Mouse (Mus musculus) forebrain, embryonic 14.5 days (tissue): ENCODE data around the gene Cabp1. TPM values are rescaled to one million over a fixed set of nuclear protein-coding genes. Genes with fewer than 3 reads are reported as not detected.

ENCODE experiments used
- ATAC-seq: fragments of 200-750 bp; cut with Nextera tagmentation; 2 replicates; pipeline ENCODE4 v1.8.0; 2017; ENCODE audit warnings: mild to moderate bottlenecking, moderate library complexity
- DNase-seq: peaks from one replicate; pipeline ENCODE4 v3.0.0-alpha.2; 2015; ENCODE audit warnings: low spot score
- H3K27ac ChIP-seq: fragments of 300-500 bp; sonication (generic); 2 replicates; pipeline ENCODE4 v1.5.1; 2014; ENCODE audit warnings: low read depth, mild to moderate bottlenecking, control low read depth, low read length, moderate library complexity
- H3K27me3 ChIP-seq: fragments of 300-500 bp; sonication (generic); replicated peaks from 2 replicates; pipeline ENCODE4 v1.6.1; 2014; ENCODE audit warnings: low read length, control low read depth, mixed read lengths; ENCODE audit not compliant: control insufficient read depth, insufficient read depth
- H3K36me3 ChIP-seq: fragments of 300-500 bp; sonication (generic); 2 replicates; pipeline ENCODE4 v1.6.1; 2014; ENCODE audit warnings: low read length, control low read depth; ENCODE audit not compliant: control insufficient read depth, insufficient read depth
- H3K4me1 ChIP-seq: fragments of 300-500 bp; sonication (generic); 2 replicates; pipeline ENCODE4 v1.6.1; 2014; ENCODE audit warnings: antibody characterized with exemption, low read length, control low read depth; ENCODE audit not compliant: control insufficient read depth, insufficient read depth
- H3K4me2 ChIP-seq: fragments of 300-500 bp; sonication (generic); 2 replicates; pipeline ENCODE4 v1.6.1; 2014; ENCODE audit warnings: mild to moderate bottlenecking, control low read depth, low read length
- H3K4me3 ChIP-seq: fragments of 300-500 bp; sonication (generic); 2 replicates; pipeline ENCODE4 v1.5.1; 2014; ENCODE audit warnings: low read depth, low read length, control low read depth
- H3K9ac ChIP-seq: fragments of 300-500 bp; sonication (generic); 2 replicates; pipeline ENCODE4 v1.6.1; 2014; ENCODE audit warnings: mild to moderate bottlenecking, low read length, control low read depth, moderate library complexity
- H3K9me3 ChIP-seq: fragments of 300-500 bp; sonication (generic); replicated peaks from 2 replicates; pipeline ENCODE4 v1.6.1; 2016; ENCODE audit warnings: low read length, control low read depth, mixed read lengths; ENCODE audit not compliant: control insufficient read depth
- WGBS: fragments of 180-500 bp; shearing (Covaris S2); extraction: QIAGEN DNeasy Blood & Tissue Kit; methylation state at CpG from one replicate; pipeline ENCODE4 v1.1.7; 2014; 5-methylcytosine and 5-hydroxymethylcytosine counted together
- polyA plus RNA-seq: library from polyadenylated mRNA; unstranded; fragments of >200 nt; fragmentation: Nextera tagmentation; extraction: Ambion mirVana; gene quantifications from 2 replicates; pipeline ENCODE4 v1.2.1, GENCODE M21; 2014

The Cabp1 gene
- polyA plus RNA-seq, 1 experiment from 2014 or later: 10.1 TPM

DNA sequence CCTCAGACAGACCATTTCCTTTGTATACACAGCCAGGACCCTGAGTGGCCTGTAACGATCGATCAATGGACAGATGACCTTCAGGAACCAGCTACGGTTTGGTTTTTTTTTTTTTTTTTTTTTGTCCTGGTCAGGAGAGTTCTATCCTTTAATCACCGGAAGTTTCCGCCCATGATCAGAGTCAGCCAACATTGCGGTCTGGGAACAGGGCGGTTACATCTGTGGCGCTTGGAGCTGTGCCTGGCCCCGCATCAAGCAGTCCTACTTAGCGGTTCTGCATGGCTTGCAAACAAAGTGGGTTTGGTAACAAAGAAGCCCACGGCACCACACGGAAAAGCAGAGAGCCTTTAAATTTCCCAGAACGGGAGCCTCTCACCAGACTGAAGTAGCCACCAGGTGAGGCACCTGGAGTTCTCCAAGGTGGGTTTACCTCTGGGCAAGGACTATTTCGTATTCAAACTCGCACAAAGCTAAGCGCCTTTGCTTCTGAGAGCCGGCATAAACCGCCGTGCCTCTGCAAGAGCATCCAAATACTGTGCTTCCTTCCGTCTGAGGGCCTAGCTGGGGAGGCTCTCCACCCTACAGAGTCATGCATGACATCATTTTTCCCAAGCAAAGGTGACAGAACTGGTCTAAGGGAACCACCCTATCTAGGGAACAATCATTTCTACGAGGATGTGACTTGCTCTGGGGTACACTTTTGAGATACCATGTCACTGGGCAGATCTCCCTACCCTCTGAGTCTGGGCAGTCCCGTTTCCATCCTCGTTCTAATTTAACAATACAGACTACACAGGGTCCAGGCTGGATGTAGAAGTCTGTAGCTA, 9.8 kb upstream of the Cabp1 start:
- DNase-seq: peak; percentile 71
- H3K27me3 ChIP-seq: no peaks in the 10 kb centered on the region

DNA sequence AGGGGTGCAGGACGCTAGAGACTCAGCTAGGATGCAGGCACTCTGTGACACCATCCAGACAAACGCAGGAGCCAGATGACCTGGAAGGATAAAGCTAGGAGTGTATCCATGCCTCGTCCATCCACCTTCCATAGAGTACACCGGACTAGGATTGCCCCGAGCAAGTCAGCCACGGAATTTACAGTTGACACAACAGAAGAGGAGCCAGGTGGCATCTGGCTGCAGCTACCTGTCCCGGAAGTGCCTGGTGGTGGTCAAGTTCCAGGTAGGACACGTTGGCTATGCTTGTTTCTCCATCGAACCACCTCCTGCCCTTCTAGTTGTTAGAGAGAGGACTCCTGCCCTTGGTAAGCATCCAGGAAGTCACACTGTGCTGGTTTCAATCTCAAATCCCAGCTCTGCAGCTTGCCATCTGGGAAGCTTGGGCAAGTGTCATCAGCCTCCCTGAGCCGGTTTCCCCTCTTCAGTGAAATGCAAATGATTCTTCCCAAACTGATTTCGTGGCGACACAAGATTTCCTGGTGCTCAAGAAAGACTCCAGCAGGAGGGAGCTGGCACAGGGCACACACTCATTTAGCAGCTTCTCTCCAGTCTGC, 543 bp upstream of the Cabp1 start:
- peak; percentile 50 for DNase-seq
- ATAC-seq: peak; percentile 22; the same call in 1 of the 2 replicates
- peaks cover 17% of the 10 kb centered on the region for H3K4me1 ChIP-seq
- peak overlapping the region; percentile 52; the same call in 1 of the 2 replicates for H3K27ac ChIP-seq
- H3K36me3 ChIP-seq: no peaks in the 10 kb centered on the region
- H3K9me3 ChIP-seq: no peaks in the 10 kb centered on the region
- H3K4me2 ChIP-seq: peak overlapping the region; percentile 100
- H3K27me3 ChIP-seq: peaks cover 33% of the 10 kb centered on the region
- WGBS: 5% methylated on average over 12 of the region's 12 CpGs
- H3K4me3 ChIP-seq: peak overlapping the region; percentile 63
- H3K9ac ChIP-seq: no peak overlapping the region

More for the DNA sequence above, 9.8 kb upstream of the Cabp1 start:
- H3K27ac ChIP-seq: peak overlapping the region; percentile 73
- ATAC-seq: peak; percentile 71
- peaks cover 12% of the 10 kb centered on the region for H3K4me1 ChIP-seq
- H3K9me3 ChIP-seq: no peaks in the 10 kb centered on the region
- peak overlapping the region; percentile 57 for H3K9ac ChIP-seq
- no peaks in the 10 kb centered on the region for H3K36me3 ChIP-seq
- peak overlapping the region; percentile 46 for H3K4me2 ChIP-seq
- peak overlapping the region; percentile 20 for H3K4me3 ChIP-seq
- WGBS: 11% methylated on average over 23 of the region's 23 CpGs

DNA sequence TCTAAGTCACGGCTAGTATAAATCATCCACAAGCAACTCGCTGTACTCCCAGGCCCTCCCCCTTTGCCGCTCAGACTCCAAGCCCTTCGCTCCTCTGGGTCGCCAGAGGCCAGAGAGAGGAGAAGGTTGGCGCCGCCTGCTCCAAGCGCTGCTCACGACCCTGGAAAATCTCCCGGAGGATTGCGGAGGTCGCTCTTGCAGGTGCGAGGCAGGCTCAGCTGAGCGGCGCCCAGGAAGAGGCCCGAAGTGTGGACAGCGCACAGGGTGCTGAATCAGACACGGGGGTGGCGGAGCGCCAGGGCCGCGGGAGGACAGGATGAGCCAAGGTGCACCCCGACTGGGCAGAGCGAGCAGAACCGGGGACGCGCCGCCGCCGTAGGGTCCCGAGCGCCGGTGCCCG, 955 bp downstream of the Cabp1 start:
- Histone ChIP-seq H3K36me3 (no peaks in the 10 kb centered on the region), H3K27me3 (peaks cover 33% of the 10 kb centered on the region), H3K9ac (peak overlapping the region; percentile 71), H3K27ac (no peak overlapping the region), H3K4me3 (peak overlapping the region; percentile 63), H3K4me1 (peaks cover 17% of the 10 kb centered on the region), H3K9me3 (no peaks in the 10 kb centered on the region), H3K4me2 (peak overlapping the region; percentile 100)
- WGBS: under 1% methylated on average over 34 of the region's 34 CpGs
- peak; percentile 14; the same call in 1 of the 2 replicates for ATAC-seq
- DNase-seq: no peak

DNA sequence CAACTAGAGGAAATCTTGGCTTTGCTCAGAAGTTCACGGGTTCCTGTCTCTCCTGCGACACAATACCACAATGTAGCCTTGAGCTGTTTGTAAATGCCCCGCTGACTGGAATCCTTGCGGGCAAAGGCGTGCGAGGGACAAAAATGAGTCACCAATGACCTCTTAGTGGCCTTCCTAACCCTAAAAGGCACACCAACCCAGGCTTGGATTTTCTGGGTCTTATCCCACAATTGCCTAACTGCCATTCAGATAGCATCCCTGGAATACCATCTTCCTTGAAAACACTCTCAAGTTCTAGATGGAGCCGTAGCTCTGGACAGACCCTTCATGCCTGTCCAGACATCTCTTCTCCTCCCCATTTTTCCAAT, 1.4 kb downstream of the Cabp1 start:
- peaks cover 18% of the 10 kb centered on the region for H3K4me1 ChIP-seq
- peaks cover 33% of the 10 kb centered on the region for H3K27me3 ChIP-seq
- DNase-seq (no peak), ATAC-seq (no peak)
- peak overlapping the region; percentile 100 for H3K4me2 ChIP-seq
- 14% methylated on average over 7 of the region's 7 CpGs for WGBS
- H3K27ac ChIP-seq: no peak overlapping the region
- H3K4me3 ChIP-seq: peak overlapping the region; percentile 63
- H3K9ac ChIP-seq: peak overlapping the region; percentile 71
- H3K9me3 ChIP-seq: no peaks in the 10 kb centered on the region
- H3K36me3 ChIP-seq: no peaks in the 10 kb centered on the region

DNA sequence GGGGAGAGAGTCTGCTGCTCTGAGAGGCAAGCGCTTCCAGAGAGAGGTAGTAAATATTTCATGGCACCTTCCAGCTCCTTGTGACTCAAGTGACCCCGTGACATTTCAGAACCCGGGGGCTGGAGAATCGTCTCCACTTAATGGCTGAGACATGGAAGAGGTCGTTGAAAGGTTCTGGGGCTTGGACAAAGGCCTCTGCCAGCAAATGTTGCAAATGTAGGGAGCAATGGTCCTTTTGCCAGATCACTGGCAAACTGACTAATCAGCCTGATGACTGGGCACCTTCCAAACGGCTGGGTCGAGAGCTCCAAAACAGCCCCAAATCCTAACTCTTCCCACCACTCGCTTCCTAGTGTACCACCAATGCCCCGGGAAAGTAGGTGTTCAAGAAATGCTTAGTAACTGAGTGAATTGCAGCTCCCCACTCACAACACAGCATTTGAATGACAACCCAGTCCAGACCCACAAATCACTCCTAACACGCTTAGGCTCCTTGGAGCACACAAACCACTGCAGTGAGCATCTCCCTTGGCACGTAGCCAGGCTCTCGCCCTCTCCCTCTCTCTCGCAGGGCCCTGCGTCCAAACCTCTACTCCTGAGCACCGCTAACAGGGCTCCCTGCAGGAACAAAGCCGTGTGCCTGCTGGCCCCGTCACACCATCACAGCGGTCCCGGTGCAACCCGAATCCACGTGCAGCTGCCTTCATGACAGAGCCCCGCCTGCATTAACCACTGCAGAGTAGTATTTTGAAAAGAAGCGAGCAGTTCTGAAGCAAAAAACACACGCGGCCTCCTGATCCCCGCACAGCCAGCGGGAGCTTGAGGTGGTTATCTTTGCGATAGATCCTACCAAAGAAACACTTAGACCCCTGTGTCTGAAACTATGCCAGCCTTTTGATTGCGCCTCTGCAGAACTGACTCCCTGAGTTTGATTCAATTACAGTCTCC, 2.0 kb downstream of the Cabp1 start:
- Histone ChIP-seq H3K4me1 (peaks cover 24% of the 10 kb centered on the region), H3K9me3 (no peaks in the 10 kb centered on the region), H3K36me3 (no peaks in the 10 kb centered on the region), H3K9ac (peak overlapping the region; percentile 71; the same call in 1 of the 2 replicates), H3K4me2 (peak overlapping the region; percentile 100), H3K27me3 (peaks cover 33% of the 10 kb centered on the region), H3K4me3 (peak overlapping the region; percentile 63), H3K27ac (no peak overlapping the region)
- ATAC-seq: peak; percentile 19; the same call in 1 of the 2 replicates
- 10% methylated on average over 29 of the region's 29 CpGs for WGBS
- DNase-seq: peak; percentile 49

DNA sequence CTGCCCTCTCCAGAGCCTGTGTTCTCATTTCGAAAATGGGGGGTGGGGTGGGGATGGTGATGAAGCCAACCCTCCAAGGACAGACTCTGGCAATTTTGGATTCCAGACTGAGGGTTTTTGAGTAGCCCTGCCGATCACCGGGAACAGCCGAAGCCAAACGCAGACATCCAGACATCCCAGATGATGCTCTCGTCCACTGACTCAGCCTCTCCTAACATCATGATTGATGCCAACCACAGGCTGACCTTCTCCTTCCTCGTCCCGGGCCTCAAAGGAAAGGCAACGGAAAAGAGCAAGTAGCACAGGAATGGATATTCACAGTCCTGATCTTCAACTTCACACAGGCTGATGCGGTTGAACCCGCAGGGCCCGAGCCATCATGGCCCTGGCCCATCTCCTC, 4.1 kb downstream of the Cabp1 start:
- 87% methylated on average over 12 of the region's 12 CpGs for WGBS
- peaks cover 33% of the 10 kb centered on the region for H3K27me3 ChIP-seq
- DNase-seq (no peak), ATAC-seq (no peak)
- H3K9me3 ChIP-seq: no peaks in the 10 kb centered on the region
- no peak overlapping the region for H3K9ac ChIP-seq
- H3K4me1 ChIP-seq: peaks cover 32% of the 10 kb centered on the region
- H3K4me3 ChIP-seq: no peak overlapping the region
- no peak overlapping the region for H3K4me2 ChIP-seq
- H3K36me3 ChIP-seq: no peaks in the 10 kb centered on the region
- H3K27ac ChIP-seq: no peak overlapping the region

DNA sequence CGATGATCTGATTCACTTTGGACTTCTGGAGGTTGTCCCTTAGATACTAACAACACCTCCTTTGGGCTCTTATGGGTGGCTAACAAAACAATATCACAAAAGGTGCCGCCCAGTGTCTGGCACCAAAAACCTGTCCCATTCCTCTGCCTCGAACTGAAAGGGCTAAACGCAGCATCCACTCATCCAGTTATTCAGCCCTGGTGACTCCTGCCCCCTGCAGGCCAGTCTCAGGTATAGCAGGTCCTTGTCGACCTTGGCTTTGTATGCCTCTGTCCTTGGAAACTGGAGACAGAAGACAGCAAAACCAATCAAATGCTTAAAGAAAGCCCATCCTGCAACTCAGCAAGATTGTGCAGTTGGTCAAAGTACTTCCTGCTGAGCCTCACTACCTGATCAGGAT, 5.4 kb downstream of the Cabp1 start:
- no peak overlapping the region for H3K9ac ChIP-seq
- DNase-seq (peak; percentile 55), ATAC-seq (no peak)
- 41% methylated on average over 5 of the region's 5 CpGs for WGBS
- no peaks in the 10 kb centered on the region for H3K36me3 ChIP-seq
- H3K9me3 ChIP-seq: no peaks in the 10 kb centered on the region
- peaks cover 29% of the 10 kb centered on the region for H3K4me1 ChIP-seq
- H3K27ac ChIP-seq: no peak overlapping the region
- H3K27me3 ChIP-seq: peaks cover 33% of the 10 kb centered on the region
- no peak overlapping the region for H3K4me3 ChIP-seq
- H3K4me2 ChIP-seq: no peak overlapping the region

DNA sequence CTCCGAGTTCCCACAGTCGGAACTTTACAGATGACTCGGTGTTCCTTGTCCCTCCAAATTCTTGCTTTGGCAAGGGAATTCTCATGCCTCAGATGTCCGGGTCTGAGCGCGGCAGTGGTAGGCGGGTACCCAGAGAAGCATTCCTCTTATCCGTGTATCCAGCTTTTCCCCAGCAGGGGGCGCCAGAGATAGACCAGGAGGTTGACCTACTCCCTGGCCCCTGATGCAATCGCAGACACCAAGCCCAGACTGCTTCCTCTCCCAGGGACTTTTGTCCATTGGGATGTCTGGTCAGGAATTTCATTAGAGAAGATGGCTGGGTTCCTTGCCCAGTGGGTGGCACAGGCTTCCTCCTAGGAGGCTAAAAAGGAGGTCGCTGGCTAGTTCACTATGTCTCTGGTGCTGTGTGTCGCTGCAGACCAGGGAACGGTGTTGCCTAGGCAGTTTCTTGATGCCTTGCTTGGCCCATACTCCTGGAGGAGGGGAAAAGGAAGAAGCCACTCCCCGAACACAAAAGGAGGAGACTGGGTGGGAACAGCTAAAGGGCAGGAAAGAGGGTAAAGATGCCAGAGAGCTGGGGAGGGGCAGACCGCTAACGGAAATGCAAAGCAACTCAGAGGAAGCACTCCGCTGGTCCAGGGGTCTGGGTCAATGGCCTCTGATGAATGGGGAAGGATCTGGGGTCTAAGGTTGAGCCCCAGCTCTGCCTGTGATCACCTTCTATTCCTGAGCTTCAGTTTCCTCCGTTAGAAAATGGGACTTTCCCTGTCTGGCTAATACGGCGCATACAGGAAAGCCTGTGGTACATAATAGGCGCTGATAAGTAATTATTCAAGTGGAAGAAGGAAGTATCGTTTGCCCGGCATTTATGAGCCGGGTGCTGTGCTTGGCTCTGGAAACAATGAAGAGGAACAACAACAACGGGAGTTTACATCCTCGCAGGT, 6.7 kb downstream of the Cabp1 start:
- Histone ChIP-seq H3K9ac (no peak overlapping the region), H3K4me3 (no peak overlapping the region), H3K9me3 (no peaks in the 10 kb centered on the region), H3K27me3 (peaks cover 22% of the 10 kb centered on the region), H3K36me3 (no peaks in the 10 kb centered on the region), H3K4me1 (peaks cover 20% of the 10 kb centered on the region), H3K27ac (peak overlapping the region; percentile 78), H3K4me2 (peak overlapping the region; percentile 31; the same call in 1 of the 2 replicates)
- peak; percentile 65 for ATAC-seq
- WGBS: 15% methylated on average over 26 of the region's 26 CpGs
- peak; percentile 90 for DNase-seq
